Mouse (Mus musculus): ENCODE measurements around the gene Slc51b. TPM values are rescaled to one million over a fixed set of nuclear protein-coding genes. Genes with fewer than 3 reads are reported as not detected.

The Slc51b gene
- polyA plus RNA-seq (2015; fragmentation: Nextera tagmentation; extraction: Ambion mirVana) = not detected in 2 replicates

GRCm38 (mm10) chr9:65422760-65423501 is at the start of gene Slc51b:
Gene Slc51b (minus strand): TSS chr9:65422955.
- 69% methylated on average over 11 of the region's 11 CpGs for WGBS (ENCODE audit: insufficient replicate concordance)
- Histone ChIP-seq H3K4me2 (no peak within 1 kb of the TSS), H3K4me1 (replicated peaks) (no peaks in the 10 kb centered on the region), H3K27me3 (no peaks in the 10 kb centered on the region), H3K4me3 (replicated peaks) (no peak within 1 kb of the TSS), H3K9ac (no peak within 1 kb of the TSS), H3K36me3 (no peaks in the 10 kb centered on the region), H3K9me3 (replicated peaks) (no peaks in the 10 kb centered on the region), H3K27ac (no peak within 1 kb of the TSS)
- ATAC-seq (ENCODE audit: low read depth) = no peak
- no peak for DNase-seq

GRCm38 (mm10) chr9:65467686-65468085 is 44.9 kb upstream of the Slc51b start:
- ATAC-seq (ENCODE audit: low read depth) (no peak), DNase-seq (no peak)
- Histone ChIP-seq H3K27ac (peak overlapping the region; percentile 48; the same call in 1 of the 2 replicates), H3K9me3 (replicated peaks) (no peaks in the 10 kb centered on the region), H3K9ac (no peak overlapping the region), H3K4me2 (no peak overlapping the region), H3K36me3 (peaks cover 19% of the 10 kb centered on the region), H3K4me3 (replicated peaks) (no peak overlapping the region), H3K4me1 (replicated peaks) (peaks cover 14% of the 10 kb centered on the region; the same call in 1 of the 2 replicates), H3K27me3 (no peaks in the 10 kb centered on the region)
- WGBS (ENCODE audit: insufficient replicate concordance) = 71% methylated on average over 11 of the region's 11 CpGs

GRCm38 (mm10) chr9:65465241-65465640 is 42.5 kb upstream of the Slc51b start:
- H3K4me3 ChIP-seq (replicated peaks) = no peak overlapping the region
- H3K27ac ChIP-seq = no peak overlapping the region
- no peak for ATAC-seq (ENCODE audit: low read depth)

GRCm38 (mm10) chr9:65464161-65464560 is 41.4 kb upstream of the Slc51b start:
- Histone ChIP-seq H3K27me3 (no peaks in the 10 kb centered on the region), H3K4me1 (replicated peaks) (peaks cover 39% of the 10 kb centered on the region), H3K36me3 (peaks cover 13% of the 10 kb centered on the region), H3K27ac (no peak overlapping the region), H3K9ac (no peak overlapping the region), H3K4me2 (no peak overlapping the region), H3K4me3 (replicated peaks) (no peak overlapping the region), H3K9me3 (replicated peaks) (no peaks in the 10 kb centered on the region)
- ATAC-seq (ENCODE audit: low read depth) (no peak), DNase-seq (no peak)
- WGBS (ENCODE audit: insufficient replicate concordance) = 72% methylated on average over 6 of the region's 6 CpGs

More at GRCm38 (mm10) chr9:65465241-65465640, 42.5 kb upstream of the Slc51b start:
- Histone ChIP-seq H3K36me3 (peaks cover 19% of the 10 kb centered on the region), H3K4me2 (no peak overlapping the region), H3K9me3 (replicated peaks) (no peaks in the 10 kb centered on the region), H3K9ac (no peak overlapping the region), H3K27me3 (no peaks in the 10 kb centered on the region), H3K4me1 (replicated peaks) (peaks cover 37% of the 10 kb centered on the region)
- no peak for DNase-seq
- WGBS (ENCODE audit: insufficient replicate concordance) = 88% methylated on average over 2 of the region's 2 CpGs

- ATAC-seq (ENCODE audit: low read depth) = no peak
- 82% methylated on average over 5 of the region's 5 CpGs for WGBS (ENCODE audit: insufficient replicate concordance)
- H3K27ac ChIP-seq = no peak overlapping the region
Measured at GRCm38 (mm10) chr9:65462544-65462943, 39.8 kb upstream of the Slc51b start.

GRCm38 (mm10) chr9:65460732-65461442 is 38.1 kb upstream of the Slc51b start, which contains the start of gene Spg21:
Gene Spg21 (plus strand): TSS chr9:65460947.
- Histone ChIP-seq H3K9ac (peak within 1 kb of the TSS; percentile 76), H3K4me2 (peak within 1 kb of the TSS; percentile 85), H3K4me1 (replicated peaks) (peaks cover 39% of the 10 kb centered on the region), H3K9me3 (replicated peaks) (no peaks in the 10 kb centered on the region), H3K4me3 (replicated peaks) (peak within 1 kb of the TSS; percentile 70), H3K36me3 (peaks cover 7% of the 10 kb centered on the region), H3K27me3 (no peaks in the 10 kb centered on the region), H3K27ac (peak within 1 kb of the TSS; percentile 58)
- DNase-seq = peak; percentile 90
- ATAC-seq (ENCODE audit: low read depth) = peak; percentile 87
- WGBS (ENCODE audit: insufficient replicate concordance) = under 1% methylated on average over 53 of the region's 53 CpGs

More at GRCm38 (mm10) chr9:65462544-65462943, 39.8 kb upstream of the Slc51b start:
- no peaks in the 10 kb centered on the region for H3K9me3 ChIP-seq (replicated peaks)
- H3K9ac ChIP-seq = no peak overlapping the region
- DNase-seq = no peak
- peaks cover 13% of the 10 kb centered on the region for H3K36me3 ChIP-seq
- no peak overlapping the region for H3K4me2 ChIP-seq
- H3K4me3 ChIP-seq (replicated peaks) = no peak overlapping the region
- peaks cover 39% of the 10 kb centered on the region for H3K4me1 ChIP-seq (replicated peaks)
- H3K27me3 ChIP-seq = no peaks in the 10 kb centered on the region

GRCm38 (mm10) chr9:65460198-65460597 is 37.4 kb upstream of the Slc51b start:
- Histone ChIP-seq H3K4me3 (replicated peaks) (no peak overlapping the region), H3K36me3 (0 out of 2 replicates have a peak, but pooled peaks cover under 1% of the 10 kb centered on the region), H3K27me3 (no peaks in the 10 kb centered on the region), H3K4me2 (peak overlapping the region; percentile 85; the same call in 1 of the 2 replicates), H3K27ac (no peak overlapping the region), H3K9ac (no peak overlapping the region), H3K4me1 (replicated peaks) (peaks cover 39% of the 10 kb centered on the region), H3K9me3 (replicated peaks) (no peaks in the 10 kb centered on the region)
- ATAC-seq (ENCODE audit: low read depth) (no peak), DNase-seq (no peak)
- 69% methylated on average over 3 of the region's 3 CpGs for WGBS (ENCODE audit: insufficient replicate concordance)

GRCm38 (mm10) chr9:65458975-65459374 is 36.2 kb upstream of the Slc51b start:
- no peak for ATAC-seq (ENCODE audit: low read depth)
- H3K36me3 ChIP-seq = no peaks in the 10 kb centered on the region
- no peak overlapping the region for H3K4me3 ChIP-seq (replicated peaks)
- H3K27me3 ChIP-seq = no peaks in the 10 kb centered on the region
- no peak overlapping the region for H3K9ac ChIP-seq
- H3K27ac ChIP-seq = no peak overlapping the region
- 78% methylated on average over 2 of the region's 2 CpGs for WGBS (ENCODE audit: insufficient replicate concordance)
- H3K9me3 ChIP-seq (replicated peaks) = no peaks in the 10 kb centered on the region
- peaks cover 29% of the 10 kb centered on the region for H3K4me1 ChIP-seq (replicated peaks)
- no peak for DNase-seq
- H3K4me2 ChIP-seq = no peak overlapping the region

GRCm38 (mm10) chr9:65447951-65448350 is 25.2 kb upstream of the Slc51b start:
- peaks cover 69% of the 10 kb centered on the region for H3K36me3 ChIP-seq
- WGBS (ENCODE audit: insufficient replicate concordance) = 79% methylated on average over 6 of the region's 6 CpGs
- ATAC-seq (ENCODE audit: low read depth) = no peak

GRCm38 (mm10) chr9:65444692-65445091 is 21.9 kb upstream of the Slc51b start:
- peaks cover 70% of the 10 kb centered on the region for H3K36me3 ChIP-seq
- WGBS (ENCODE audit: insufficient replicate concordance) = 88% methylated on average over 4 of the region's 4 CpGs
- no peak for DNase-seq

More at GRCm38 (mm10) chr9:65447951-65448350, 25.2 kb upstream of the Slc51b start:
- no peaks in the 10 kb centered on the region for H3K27me3 ChIP-seq
- DNase-seq = no peak
- H3K9me3 ChIP-seq (replicated peaks) = no peaks in the 10 kb centered on the region
- H3K9ac ChIP-seq = no peak overlapping the region
- no peak overlapping the region for H3K4me3 ChIP-seq (replicated peaks)
- H3K27ac ChIP-seq = no peak overlapping the region
- no peaks in the 10 kb centered on the region for H3K4me1 ChIP-seq (replicated peaks)
- H3K4me2 ChIP-seq = no peak overlapping the region

GRCm38 (mm10) chr9:65435671-65436301 is 13.0 kb upstream of the Slc51b start, which contains the start of gene Mtfmt:
Gene Mtfmt (plus strand): TSS chr9:65435782.
- peak within 1 kb of the TSS; percentile 83 for H3K4me2 ChIP-seq
- DNase-seq (peak; percentile 92), ATAC-seq (ENCODE audit: low read depth) (peak; percentile 91)
- H3K36me3 ChIP-seq = peaks cover 15% of the 10 kb centered on the region
- peak within 1 kb of the TSS; percentile 98 for H3K4me3 ChIP-seq (replicated peaks)
- H3K9me3 ChIP-seq (replicated peaks) = no peaks in the 10 kb centered on the region
- H3K27me3 ChIP-seq = peaks cover 4% of the 10 kb centered on the region
- H3K4me1 ChIP-seq (replicated peaks) = peaks cover 16% of the 10 kb centered on the region
- H3K27ac ChIP-seq = peak within 1 kb of the TSS; percentile 43; the same call in 1 of the 2 replicates
- WGBS (ENCODE audit: insufficient replicate concordance) = under 1% methylated on average over 54 of the region's 54 CpGs
- peak within 1 kb of the TSS; percentile 88 for H3K9ac ChIP-seq

More at GRCm38 (mm10) chr9:65444692-65445091, 21.9 kb upstream of the Slc51b start:
- H3K4me1 ChIP-seq (replicated peaks) = no peaks in the 10 kb centered on the region
- no peak overlapping the region for H3K9ac ChIP-seq
- no peaks in the 10 kb centered on the region for H3K9me3 ChIP-seq (replicated peaks)
- H3K27me3 ChIP-seq = no peaks in the 10 kb centered on the region
- H3K27ac ChIP-seq = no peak overlapping the region
- no peak for ATAC-seq (ENCODE audit: low read depth)
- no peak overlapping the region for H3K4me3 ChIP-seq (replicated peaks)
- H3K4me2 ChIP-seq = no peak overlapping the region

Measured in liver, embryonic 13.5 days (tissue).